Mouse (Mus musculus): ENCODE data around the gene Zbtb39.

DNA sequence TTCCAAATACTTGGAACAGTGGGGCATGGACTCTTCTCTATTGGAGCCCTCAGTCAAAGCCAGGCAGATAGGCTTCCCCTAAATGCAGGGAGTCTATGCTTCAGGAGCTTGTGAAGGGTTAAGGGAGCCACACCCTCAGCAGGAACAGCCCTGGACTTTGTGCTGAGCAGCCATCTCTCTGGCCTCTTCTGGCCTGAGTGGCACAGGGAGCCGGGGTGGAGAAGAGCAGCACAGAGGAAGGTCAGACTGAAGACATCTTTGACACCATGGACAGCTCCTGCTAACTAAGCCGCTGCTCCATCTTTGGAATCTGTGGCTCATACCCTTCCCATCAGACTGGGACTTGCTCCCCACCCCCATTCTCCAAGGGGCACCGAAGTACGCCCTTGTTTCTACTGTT is 36.0 kb upstream of the Zbtb39 start:
- TF ChIP-seq EP300 (IDR thresholded peaks at IDR 0.05; ENCODE audit: insufficient read depth, low read depth, low read length) (no peak), POLR2A (IDR thresholded peaks at IDR 0.05; ENCODE audit: insufficient read depth, low read depth, low read length) (no peak), CTCF (IDR thresholded peaks at IDR 0.05) (no peak)
